Mouse (Mus musculus): Measurements from ENCODE around the gene Gm5475.
A peak's percentile ranks its signal among the peaks of the same experiment; 100 is the strongest.

The Gm5475 gene

DNA sequence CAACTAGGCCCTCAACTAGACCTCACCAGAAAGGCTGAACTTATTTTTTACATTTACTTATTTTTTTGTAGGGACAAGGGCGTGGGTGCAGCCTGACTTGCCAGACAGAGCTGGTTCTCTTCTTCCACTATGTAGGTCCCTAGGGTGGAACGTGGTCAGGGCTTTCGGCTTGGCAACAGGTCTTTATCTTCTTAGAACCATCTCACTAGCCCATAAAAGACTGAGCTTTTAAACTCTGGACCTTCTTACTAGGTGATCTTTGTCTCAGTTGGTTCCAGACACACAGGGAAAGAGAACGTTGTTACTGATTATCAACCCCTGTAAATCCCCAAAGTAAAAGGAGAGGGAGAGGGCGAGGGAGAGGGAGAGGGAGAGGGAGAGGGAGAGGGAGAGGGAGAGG lies 8.6 kb upstream of the Gm5475 start:
- DNase-seq (ENCODE audit: low spot score) = peak; percentile 30

DNA sequence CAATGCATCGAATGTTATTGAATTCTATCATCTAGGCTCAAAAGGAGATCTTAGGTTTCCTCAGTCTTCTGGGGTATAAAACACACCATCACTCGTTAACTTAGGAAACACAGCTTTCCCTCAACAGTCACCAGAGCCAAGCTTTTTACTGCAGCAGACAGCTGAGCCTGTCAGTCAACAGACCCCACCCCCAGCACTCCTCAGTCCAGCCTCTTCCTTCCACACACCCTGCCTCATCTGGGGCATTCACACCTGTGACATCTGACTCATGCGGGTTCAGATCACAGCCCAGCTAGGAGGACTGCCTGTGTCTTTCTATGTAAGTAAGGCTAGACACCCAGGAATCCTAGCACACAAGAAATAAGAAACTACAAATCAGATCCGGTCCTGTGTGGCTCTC lies 7.9 kb upstream of the Gm5475 start:
- DNase-seq (ENCODE audit: low spot score) = no peak

DNA sequence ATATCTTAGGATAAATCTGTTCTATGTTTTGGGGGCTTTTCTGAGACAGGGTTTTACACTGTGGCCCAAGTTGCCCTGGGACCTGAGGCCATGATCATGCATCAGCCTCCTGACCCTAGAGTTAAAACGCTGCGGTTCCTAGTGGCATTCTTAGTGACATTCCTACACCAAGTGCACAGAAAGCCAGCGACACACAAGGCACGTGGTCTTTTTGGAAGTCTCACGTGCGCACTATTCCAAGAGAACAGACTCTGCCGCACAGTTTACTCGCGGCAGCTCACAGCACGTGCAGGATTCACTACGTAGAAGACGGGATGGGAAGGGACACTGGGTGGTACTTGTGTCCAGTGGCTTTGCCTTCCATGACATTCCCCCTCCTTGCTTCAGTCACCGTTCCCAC lies 7.0 kb upstream of the Gm5475 start:
- DNase-seq (ENCODE audit: low spot score) = no peak

DNA sequence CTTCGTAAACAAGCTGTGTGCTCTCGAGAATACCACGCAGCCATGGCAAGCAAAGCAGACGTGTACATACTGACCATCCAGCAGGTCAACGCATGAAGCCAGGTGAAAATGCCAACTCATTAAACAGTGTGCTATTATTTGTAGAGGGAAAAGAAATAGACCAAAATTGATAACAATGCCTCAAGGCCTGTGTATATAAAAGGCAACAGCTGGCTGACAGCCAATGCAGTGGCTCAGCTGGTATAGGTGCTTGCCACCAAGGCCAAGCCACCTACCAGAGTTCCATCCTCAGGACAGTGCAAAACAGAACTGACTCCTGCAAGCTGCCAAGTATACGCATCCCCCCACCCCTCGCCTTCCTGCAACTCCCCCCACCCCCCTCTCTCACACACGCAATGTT lies 6.3 kb upstream of the Gm5475 start:
- DNase-seq (ENCODE audit: low spot score) = no peak

DNA sequence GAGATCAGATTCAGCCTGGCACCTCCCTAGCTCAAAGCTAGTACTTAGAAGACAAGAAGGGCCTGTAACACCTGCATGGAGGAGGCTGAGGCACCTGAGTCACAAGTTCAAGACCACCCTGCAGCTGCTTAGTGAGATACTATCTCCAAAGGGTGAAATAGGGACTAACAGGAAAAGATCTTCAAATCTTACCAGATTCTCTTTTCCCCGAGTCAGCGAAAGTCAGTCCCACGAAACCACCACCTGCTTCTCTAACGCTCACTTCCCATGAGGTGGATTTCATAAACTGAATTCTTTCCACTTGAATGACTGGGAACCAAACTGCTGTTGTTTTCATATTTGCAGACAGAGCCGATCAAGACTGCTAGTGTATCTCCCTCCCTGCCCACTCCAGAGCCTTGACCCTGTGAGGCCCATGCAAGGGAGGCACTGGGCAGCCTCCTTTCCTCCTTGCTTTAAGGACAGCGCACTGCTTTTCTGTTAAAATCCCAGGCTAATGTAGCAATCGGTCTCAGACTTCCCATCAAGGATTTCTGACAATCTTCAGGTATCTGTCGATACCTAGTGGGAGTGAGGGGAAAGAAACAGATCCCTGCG lies 4.0 kb upstream of the Gm5475 start:
- no peak for DNase-seq (ENCODE audit: low spot score)

DNA sequence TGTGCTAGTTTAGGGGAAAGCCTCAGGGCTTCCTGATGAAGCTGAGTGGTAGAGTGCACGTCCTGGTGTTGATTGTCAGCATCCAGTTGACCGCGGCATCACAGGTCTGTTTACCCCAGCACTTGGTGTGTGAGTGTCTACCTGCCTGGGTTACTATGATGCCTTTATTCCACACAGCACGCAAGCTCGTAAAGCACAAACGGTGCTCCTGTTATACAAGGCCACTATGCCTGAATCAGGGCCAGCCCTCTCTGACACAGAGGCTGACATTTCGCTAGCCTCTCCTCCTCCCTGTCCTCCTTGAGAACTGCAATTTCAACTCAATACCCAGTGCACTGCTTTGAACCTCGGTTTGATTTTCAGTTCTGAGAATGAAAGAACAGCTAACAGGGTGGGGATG lies 2.6 kb upstream of the Gm5475 start:
- no peak for DNase-seq (ENCODE audit: low spot score)

DNA sequence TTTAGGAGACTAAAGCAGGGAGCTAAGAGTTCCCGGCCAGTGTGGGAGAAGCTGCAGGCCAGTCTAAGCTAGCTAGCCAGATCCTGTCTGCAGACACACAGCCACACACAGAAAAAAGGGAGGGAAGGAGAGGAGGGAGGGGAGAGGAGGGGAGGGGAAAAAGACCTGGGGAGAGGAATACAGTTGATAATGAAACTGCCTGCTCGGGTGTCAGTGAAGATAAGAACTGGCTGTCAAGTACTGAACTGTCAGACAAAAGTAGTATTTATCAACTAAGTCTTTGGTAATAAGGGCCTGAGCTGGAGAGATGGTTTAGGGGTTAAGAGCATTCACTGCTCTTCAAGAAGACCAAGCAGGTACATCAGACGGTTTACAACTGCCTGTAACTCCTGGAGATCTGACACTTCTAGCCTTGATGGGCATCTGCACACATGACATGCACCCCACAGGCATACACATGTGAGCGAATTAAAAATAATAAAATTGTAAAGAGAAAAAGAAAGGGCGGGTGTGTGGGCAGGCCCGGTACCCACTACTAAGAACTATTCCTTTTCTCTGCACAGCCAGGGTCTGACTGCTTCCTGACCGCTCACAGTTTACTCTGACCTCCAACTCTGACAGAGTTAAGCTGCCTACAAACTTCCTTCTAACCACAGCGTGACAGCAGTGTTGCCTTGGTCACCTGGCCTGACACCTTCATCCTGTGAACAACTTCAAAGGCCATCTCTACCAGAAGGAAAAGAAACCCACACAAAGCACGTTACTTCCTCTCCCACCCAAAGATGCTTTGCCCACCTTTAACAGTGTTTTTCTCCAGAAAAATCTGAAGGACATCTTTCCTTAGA lies 1.8 kb upstream of the Gm5475 start:
- DNase-seq (ENCODE audit: low spot score) = no peak

DNA sequence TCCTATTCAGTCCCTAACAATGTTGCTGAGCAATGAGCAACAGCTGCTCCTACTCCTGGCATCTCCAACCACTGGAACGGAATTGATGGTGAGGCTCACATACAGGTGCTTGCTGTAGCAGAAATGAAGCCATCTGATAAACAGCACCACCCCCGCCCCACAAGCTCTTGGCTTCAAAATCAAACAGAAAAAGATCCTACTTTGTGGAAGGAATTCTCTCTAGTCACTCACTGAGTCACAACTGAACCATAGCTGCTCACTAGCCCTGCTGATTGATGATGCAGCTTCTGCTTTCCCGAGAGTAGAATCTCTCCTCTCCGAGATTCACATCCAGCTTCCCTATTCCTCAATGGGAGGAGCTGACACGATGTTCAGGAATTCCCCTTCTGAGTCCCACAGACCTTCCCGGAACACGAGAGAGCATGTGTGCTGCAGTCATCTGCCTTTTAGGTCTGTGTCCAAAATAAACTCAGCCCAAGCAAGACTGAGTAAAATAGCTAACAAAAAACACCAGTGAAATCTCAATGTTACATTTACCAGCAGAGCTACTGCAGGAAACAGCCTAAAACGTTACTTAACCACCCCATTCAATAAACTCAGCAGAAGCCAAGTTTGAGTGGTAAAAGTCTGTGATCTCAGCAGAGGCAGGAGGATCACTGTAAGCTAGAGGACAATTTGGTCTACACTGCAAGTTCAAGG lies 739 bp upstream of the Gm5475 start:
- DNase-seq (ENCODE audit: low spot score) = peak; percentile 67

DNA sequence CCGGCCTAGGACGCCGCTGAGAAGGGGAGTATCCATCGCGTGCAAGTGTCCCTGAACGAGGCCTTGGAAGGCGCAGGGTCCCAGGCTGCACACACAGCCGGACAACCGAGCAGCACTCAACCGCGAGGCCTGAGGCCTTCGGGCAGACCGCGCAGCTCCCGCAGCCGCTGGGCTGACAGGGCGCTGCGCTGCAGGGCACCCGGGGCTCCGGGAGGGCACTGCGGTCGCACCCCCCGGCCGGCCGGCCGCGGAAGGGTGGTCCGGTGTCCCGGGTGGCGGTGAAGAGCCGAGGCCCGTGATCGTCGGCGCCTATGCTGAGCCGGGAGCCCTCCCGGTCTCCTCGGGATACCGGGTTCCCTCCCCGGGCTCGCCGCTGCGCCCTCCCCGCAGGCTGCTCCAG lies 529 bp downstream of the Gm5475 start:
- peak; percentile 61 for DNase-seq (ENCODE audit: low spot score)

DNA sequence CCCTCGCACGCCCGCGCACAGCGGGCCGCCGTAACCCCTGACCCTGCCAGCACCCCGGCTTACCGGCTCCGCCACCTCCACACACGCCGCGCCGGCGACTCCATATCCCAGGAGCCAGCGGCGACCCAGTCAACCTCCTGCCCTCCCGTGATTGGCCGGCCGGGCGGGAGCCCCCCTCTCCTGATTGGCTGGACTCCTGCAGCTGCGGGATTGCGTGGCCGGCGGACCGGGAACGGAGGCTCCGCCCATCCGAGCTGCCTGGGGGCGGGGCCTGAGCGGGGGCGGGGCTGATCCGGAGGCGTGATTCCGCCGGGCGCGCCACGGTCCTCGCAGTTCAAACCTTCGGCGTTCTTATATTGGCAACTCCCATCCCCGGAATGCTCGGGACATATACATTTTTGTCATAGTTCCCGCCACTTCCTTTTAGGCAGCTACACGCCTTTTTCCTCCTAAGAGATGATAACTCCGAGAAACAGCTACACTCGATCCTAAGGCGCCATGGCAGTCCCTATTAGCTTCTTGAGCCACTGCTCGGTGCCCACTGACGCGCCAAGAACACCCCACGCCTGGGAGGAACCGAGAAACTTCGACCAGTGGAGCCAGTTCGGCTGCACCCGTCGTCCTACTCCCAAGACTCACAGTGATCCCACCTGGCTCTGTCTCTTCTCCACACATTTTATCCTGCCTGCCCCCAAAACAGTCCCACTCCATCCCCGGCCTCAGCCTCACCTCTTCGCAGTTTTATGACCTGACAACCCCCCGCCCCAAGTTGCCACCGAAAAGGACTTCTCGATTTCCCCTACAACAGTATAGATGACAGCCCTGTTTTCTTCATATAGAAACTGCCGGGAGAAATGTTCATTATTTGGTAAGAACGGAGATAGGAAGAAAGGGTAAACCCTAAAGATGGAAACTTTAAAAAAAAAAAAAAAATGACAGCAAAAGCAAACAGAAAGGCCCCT lies 1.2 kb downstream of the Gm5475 start:
- peak; percentile 98 for DNase-seq (ENCODE audit: low spot score)

DNA sequence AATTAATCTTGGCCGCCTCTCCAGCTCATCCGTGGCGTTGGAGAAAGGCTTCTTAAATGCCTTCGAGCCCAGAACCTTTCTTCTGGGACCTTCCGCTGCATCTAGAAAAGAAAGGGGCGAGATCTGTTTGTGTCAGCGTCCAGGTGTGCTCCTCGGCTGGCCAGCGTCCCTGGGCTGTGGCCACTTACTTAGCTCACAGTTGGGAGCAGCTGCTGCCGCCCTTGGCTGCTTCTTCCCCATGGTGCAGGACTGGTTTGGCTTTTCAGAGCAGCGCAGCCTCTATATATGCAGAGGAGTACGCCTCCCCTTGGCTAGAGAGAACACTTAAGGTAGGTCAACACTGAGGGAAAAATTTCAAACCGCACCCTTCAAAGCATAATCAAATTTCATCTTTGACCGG lies 2.0 kb downstream of the Gm5475 start:
- no peak for DNase-seq (ENCODE audit: low spot score)

DNA sequence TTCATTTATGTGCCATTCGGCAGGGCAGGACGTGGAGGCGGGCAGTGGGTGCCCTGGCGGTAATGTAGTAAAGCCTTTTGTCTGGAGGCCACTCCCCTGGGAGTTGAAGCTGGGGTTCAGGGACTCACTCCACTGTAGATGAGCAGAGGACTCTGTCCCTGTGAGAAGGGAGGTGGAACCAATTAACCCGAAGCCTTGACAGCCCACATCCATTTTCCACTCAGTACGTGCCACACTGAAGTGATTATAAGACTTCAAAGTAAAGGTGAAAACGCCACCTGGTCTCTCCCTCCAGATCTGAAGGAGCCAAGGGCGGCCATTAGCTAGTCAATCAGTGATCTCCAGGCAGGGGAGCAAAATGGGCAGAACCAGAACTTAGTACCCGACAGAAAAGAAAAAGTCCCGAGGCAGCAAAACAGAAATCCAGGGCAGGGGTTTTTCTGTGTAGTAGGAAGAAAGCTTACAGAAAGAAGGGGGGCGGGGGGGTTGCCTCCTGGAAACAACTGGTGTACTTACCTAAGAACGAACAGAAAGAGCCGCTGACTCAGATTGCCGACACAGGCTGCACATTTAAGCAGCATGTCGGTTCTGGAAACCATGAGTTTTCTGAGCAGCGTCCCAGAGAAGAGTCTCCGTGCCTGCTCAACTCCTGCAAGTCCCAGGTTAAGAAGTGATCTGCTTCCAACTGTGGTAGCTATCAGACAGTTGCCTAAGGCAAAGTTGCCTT lies 2.6 kb downstream of the Gm5475 start, which contains the start of gene Slc11a2:
TSS of gene Slc11a2 (minus strand) at position 677 of the 727 bp plus-strand sequence.
- DNase-seq (ENCODE audit: low spot score) = no peak

DNA sequence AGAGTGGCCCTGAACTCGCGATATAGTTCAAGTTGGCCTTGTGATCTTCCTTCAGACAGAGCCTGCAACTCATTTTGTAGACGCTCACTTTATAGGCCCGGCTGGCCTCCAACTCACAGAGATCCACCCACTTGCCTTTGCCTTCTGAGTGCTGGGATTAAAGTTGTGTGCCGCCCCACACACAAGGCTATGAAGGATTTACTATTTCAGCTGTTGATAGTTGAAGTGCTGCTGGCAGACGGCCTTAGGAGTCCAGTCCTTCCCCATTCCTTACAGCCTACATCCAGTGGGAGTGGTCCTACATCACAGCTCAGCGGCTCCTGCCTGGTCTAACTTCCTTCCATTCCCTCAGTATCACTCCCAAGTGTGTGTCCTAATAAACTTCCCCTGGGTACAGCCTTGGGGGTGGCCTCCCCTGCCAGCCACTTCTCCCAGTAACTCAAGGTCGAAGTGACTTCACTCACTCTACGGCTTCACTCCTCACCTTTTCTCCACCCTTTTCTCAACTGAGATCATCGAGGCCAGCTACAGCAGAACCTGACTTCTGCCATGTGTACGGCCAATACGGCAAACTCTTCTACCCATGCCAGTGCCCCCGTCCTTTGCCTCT lies 6.5 kb downstream of the Gm5475 start:
- no peak for DNase-seq (ENCODE audit: low spot score)

DNA sequence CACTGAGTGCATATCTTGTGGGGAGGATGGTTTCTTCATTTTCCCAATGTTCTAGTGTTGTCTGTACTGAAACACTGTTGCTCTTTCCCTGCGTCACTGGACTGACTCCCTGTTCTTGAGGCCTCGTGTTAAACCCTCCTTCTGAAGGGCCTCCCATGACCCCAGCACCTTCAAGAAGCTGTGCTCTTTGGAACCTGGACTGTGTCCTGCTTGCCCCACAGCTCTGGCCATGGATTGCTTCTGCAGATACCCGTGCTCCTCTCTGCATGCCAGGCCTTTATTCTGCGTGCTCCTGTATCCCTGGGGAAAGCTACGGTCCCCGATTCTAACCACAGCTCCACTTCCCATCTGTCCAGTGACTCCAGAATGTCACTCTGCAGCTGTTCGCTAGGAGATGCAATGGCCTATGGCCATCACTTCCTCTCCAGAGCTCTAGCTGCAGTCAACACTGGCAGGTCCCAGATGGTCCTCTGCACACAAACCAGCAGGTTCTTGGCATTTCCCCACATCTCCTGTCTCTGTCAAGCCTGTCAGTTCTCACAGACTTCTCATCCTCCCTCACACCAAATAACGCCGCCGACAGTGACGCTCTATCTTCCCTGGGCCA lies 8.1 kb downstream of the Gm5475 start:
- DNase-seq (ENCODE audit: low spot score) = no peak

DNA sequence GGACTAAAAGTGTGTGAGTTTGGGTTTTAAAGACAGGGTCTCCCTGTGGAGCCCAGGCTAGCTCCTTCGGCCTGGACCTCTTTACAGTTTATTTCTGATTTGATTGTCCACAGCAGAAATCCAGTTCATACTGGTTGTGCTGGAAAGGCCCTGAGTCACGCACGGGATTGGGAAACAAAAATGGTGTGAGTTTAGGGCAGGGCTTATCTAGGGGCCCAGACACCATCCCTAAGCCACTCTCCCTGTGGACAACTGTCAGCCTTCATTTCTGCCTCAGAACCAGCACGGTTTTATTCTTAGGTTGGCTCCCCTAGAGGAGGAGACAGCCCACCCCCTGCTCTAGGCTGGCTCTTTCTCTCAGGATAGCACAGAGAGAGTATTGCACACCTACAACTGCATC lies 11.3 kb downstream of the Gm5475 start:
- no peak for DNase-seq (ENCODE audit: low spot score)

DNA sequence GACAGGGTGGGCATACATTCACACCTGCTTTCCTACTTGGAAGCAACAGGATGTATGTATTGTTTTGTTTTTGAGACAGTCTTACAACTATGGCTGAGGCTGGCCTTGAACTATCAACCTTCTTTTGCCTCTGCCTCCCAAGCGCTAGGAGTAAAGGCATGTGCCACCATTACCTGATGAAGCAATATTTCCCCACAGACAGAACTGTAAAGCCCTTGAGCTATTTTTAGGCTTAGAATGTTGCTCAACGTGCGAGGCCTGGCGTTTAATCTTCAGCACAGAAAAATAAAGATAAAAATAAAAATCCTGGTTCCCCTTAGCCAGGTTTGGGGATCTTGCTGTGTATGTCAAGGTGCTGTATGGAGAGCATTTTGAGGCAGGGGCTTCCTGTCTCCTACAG lies 14.2 kb downstream of the Gm5475 start:
- DNase-seq (ENCODE audit: low spot score) = no peak

DNA sequence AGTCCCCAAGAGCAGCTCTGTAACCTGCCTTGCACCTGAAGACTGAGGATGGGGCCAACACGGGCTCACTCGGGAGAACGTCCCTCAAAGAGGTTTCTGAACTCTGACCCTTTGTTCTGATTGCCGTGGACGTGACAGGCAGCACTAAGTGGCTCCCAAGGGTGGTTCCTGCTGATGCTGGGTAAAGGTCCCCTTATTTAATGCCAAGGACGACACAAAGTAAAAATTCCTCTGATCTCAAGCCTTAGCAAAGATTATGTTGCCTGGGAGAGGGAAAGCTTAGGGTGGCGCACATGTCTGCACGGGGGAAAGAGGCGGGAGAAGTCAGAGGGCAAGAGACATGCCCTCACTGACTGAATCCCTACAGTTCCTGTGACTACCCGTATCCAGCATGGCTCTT lies 14.6 kb downstream of the Gm5475 start:
- DNase-seq (ENCODE audit: low spot score) = no peak

DNA sequence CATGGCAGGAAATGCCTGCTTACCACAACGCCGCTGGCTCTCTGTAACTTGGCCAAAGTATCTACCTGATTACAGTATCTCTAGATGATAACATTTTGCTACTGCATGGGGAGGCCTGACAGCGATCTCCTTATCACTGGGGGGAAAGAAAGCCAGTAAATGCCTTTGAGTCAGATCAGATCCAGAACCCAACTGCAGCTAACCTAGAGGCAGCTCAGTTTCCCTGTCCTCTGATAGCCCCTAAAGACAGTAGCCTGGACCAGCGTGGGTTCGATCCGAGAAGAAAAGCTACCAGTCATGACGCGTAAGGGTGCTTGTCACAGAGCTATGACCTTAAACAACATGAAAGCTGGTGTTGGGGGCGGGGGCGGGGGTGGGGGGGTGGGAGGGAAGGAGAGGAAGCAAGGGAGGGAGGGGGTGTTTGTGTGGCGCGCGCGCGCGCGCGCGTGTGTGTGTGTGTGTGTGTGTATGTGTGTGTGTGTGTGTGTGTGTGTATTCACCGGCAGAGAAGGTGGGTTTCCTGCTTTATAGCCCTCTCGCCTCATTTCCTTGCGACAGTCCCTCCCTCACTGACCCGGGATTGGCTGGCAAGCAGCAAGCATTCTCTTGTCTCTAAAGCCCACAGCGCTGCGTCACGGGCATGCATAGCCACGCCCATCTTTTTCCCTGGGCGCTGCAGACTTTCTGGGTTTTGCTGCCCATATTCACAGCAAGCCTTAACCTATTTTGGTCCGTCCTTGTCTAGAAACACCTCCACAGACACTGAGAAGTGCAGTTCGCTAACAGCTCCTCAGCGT lies 21.4 kb downstream of the Gm5475 start:
- DNase-seq (ENCODE audit: low spot score) = peak; percentile 94

DNA sequence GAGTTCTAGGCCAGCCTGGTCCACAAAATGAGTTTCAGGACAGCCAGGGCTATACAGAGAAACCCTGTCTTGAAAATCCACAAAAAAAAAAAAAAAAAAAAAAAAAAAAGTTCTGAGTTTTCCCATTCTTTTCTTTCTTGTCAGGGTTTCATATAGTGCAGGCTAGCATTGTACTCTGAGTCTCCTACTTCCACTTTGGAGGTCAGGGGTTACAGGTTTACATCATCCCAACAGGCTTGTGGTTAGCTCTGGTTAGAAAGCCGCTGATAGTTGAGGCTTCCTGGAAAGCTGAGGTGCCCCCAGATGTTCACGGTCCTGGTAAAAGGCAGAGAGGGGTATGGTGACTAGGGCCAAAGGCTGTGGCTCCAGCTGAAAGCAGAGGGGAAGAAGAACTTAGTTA lies 24.9 kb downstream of the Gm5475 start:
- no peak for DNase-seq (ENCODE audit: low spot score)

DNA sequence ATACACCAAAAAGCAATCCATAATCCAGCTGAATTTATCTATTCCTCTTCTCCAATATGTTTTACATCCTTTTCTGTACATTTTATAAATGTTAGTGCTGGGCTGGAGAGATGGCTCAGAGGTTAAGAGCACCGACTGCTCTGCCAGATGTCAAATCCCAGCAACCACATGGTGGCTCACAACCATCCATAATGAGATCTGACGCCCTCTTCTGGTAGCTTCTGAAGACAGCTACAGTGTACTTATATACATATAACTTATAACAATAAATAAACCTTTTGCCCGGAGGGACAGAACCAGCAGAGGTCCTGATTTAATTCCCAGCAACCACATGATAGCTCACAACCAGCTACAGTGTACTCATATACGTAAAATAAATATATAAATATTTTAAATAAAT lies 26.6 kb downstream of the Gm5475 start:
- DNase-seq (ENCODE audit: low spot score) = no peak

Data from MN1 (cell line).